8 mouse cellular contexts compared by ENCODE assay signal in the genomic region with DNA sequence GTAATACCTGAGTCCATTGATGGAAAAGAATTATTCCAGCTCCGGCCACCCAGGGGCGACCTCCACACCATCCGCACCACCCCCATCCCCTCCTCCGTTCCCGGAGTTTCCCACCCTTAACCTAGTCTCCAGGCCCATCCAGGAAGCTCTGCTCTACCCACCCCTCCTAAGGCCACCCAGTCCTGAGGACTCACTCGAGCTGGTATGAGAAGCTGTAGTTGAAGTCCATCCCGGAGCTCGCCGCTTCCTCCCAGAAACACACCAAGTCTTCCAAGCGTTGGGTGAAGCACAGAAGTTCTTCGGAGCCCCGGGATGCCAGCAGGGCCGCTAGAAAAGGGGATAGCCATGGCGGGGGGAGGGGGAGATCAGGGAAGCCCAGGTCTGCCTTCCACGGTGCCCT. TPM values are rescaled to one million over a fixed set of nuclear protein-coding genes. Genes with fewer than 3 reads are reported as not detected.
A peak's percentile ranks its signal among the peaks of the same experiment; 100 is the strongest.
DNase-seq lines count a peak whose midpoint lies in the region; ATAC-seq and TF ChIP-seq lines count a peak whose summit lies in the region.

No protein-coding gene starts in this region.

- WGBS in liver, adult 2 months: 3% methylated on average over 15 of the region's 15 CpGs
- WGBS in embryonic facial prominence, embryonic 13.5 days: under 1% methylated on average over 15 of the region's 15 CpGs
- WGBS in intestine, embryonic 14.5 days: under 1% methylated on average over 15 of the region's 15 CpGs

- H3K9ac ChIP-seq in liver, adult 2 months (ENCODE audit: low read depth, low read length): peak overlapping the region; percentile 19; the same call in 1 of the 2 replicates
- H3K9ac ChIP-seq in embryonic facial prominence, embryonic 13.5 days: peak overlapping the region; percentile 61
- no peak overlapping the region; the same call in 1 of the 2 replicates for H3K9ac ChIP-seq in intestine, embryonic 14.5 days (ENCODE audit: low read length)

- ATAC-seq in embryonic facial prominence, embryonic 13.5 days (ENCODE audit: insufficient number of reproducible peaks, insufficient read depth, low FRiP score, low TSS enrichment, low read depth): no peak
- no peak for ATAC-seq in intestine, embryonic 14.5 days (replicated peaks; ENCODE audit: low FRiP score, low TSS enrichment, low read depth)
- no peak for ATAC-seq in monocyte, adult 5-6 weeks (replicated peaks; ENCODE audit: insufficient number of reproducible peaks, low FRiP score, low TSS enrichment, poor library complexity, severe bottlenecking)

- H3K27me3 ChIP-seq in liver, adult 2 months (ENCODE audit: control insufficient read depth, insufficient read depth, low read length): peaks cover 6% of the 10 kb centered on the region
- H3K27me3 ChIP-seq in embryonic facial prominence, embryonic 13.5 days: peaks cover 59% of the 10 kb centered on the region
- H3K27me3 ChIP-seq in intestine, embryonic 14.5 days (replicated peaks; ENCODE audit: control insufficient read depth, insufficient read depth, low read length): peaks cover 43% of the 10 kb centered on the region
- no peaks in the 10 kb centered on the region for H3K27me3 ChIP-seq in myocyte (ENCODE audit: control insufficient read depth, insufficient read depth, insufficient read length)

- no peaks in the 10 kb centered on the region for H3K9me3 ChIP-seq in embryonic facial prominence, embryonic 13.5 days
- H3K9me3 ChIP-seq in intestine, embryonic 14.5 days (ENCODE audit: control insufficient read depth, low read length): no peaks in the 10 kb centered on the region

- no peak for TF ChIP-seq CTCF in liver, adult 2 months (IDR thresholded peaks at IDR 0.05; ENCODE audit: low read depth, low read length)

- no peak for DNase-seq in liver, adult 2 months (ENCODE audit: extremely low read depth, low read depth, low spot score)
- no peak for DNase-seq in liver
- peak; percentile 56 for DNase-seq in intestine, embryonic 14.5 days (ENCODE audit: low spot score)
- DNase-seq in right cerebral cortex, postnatal 25 days: no peak
- DNase-seq in cerebellum, adult 8-10 months: no peak

- TF ChIP-seq POLR2A in liver, adult 2 months (IDR thresholded peaks at IDR 0.05; ENCODE audit: extremely low read depth, insufficient read depth, low read length): no peak
- TF ChIP-seq POLR2A in myocyte (IDR thresholded peaks at IDR 0.05; ENCODE audit: insufficient read length, low read depth): no peak

- no peaks in the 10 kb centered on the region for H3K36me3 ChIP-seq in liver, adult 2 months (ENCODE audit: control insufficient read depth, insufficient read depth, low read length)
- peaks cover 7% of the 10 kb centered on the region; the same call in 1 of the 2 replicates for H3K36me3 ChIP-seq in embryonic facial prominence, embryonic 13.5 days
- no peaks in the 10 kb centered on the region for H3K36me3 ChIP-seq in intestine, embryonic 14.5 days (ENCODE audit: control insufficient read depth, insufficient read depth, low read length)
- H3K36me3 ChIP-seq in myocyte (ENCODE audit: control insufficient read depth, insufficient read depth): no peaks in the 10 kb centered on the region

- H3K4me1 ChIP-seq in liver, adult 2 months (ENCODE audit: control insufficient read depth, insufficient read depth, low read length): no peaks in the 10 kb centered on the region
- peaks cover 33% of the 10 kb centered on the region for H3K4me1 ChIP-seq in embryonic facial prominence, embryonic 13.5 days
- peaks cover 15% of the 10 kb centered on the region; the same call in 1 of the 2 replicates for H3K4me1 ChIP-seq in intestine, embryonic 14.5 days (replicated peaks; ENCODE audit: control insufficient read depth, insufficient read depth, low read length)

- peak overlapping the region; percentile 84 for H3K4me2 ChIP-seq in embryonic facial prominence, embryonic 13.5 days
- H3K4me2 ChIP-seq in intestine, embryonic 14.5 days (ENCODE audit: low read length): peak overlapping the region; percentile 88
- peak overlapping the region; percentile 97 for H3K4me2 ChIP-seq in myocyte (ENCODE audit: low read depth)

- H3K79me2 ChIP-seq in liver, adult 2 months (ENCODE audit: control insufficient read depth, insufficient read depth, low read length): no peaks in the 10 kb centered on the region
- no peaks in the 10 kb centered on the region for H3K79me2 ChIP-seq in myocyte (ENCODE audit: control insufficient read depth, insufficient read depth)

- H3K27ac ChIP-seq in liver, adult 2 months (replicated peaks; ENCODE audit: insufficient read depth, low read depth, low read length): no peak overlapping the region
- H3K27ac ChIP-seq in embryonic facial prominence, embryonic 13.5 days: no peak overlapping the region
- no peak overlapping the region for H3K27ac ChIP-seq in intestine, embryonic 14.5 days (ENCODE audit: low read depth)

- no peak overlapping the region for H3ac ChIP-seq in myocyte (ENCODE audit: control insufficient read depth, insufficient read length)

- peak overlapping the region; percentile 56 for H3K4me3 ChIP-seq in liver, adult 2 months (ENCODE audit: insufficient read depth, low read depth, low read length)
- H3K4me3 ChIP-seq in embryonic facial prominence, embryonic 13.5 days: peak overlapping the region; percentile 49
- peak overlapping the region; percentile 42 for H3K4me3 ChIP-seq in intestine, embryonic 14.5 days (ENCODE audit: low read depth, low read length)
- peak overlapping the region; percentile 40 for H3K4me3 ChIP-seq in myocyte

TF ChIP-seq in myocyte, 11 proteins besides CTCF, POLR2A, EP300 and RAD21:
- no peak for TF ChIP-seq CEBPB (IDR thresholded peaks at IDR 0.05; ENCODE audit: insufficient read depth, poor library complexity, severe bottlenecking)
- TF ChIP-seq MYOD1 (IDR thresholded peaks at IDR 0.05; ENCODE audit: control insufficient read depth in 1 of 3, insufficient read length in 2 of 3, low read depth in 2 of 3): no peak
- TF ChIP-seq POLR2AphosphoS2 (IDR thresholded peaks at IDR 0.05; ENCODE audit: insufficient read length, low read depth): no peak
- no peak for TF ChIP-seq REST (IDR thresholded peaks at IDR 0.05; ENCODE audit: insufficient read depth, insufficient read length)
- TF ChIP-seq MYOG (IDR thresholded peaks at IDR 0.05; ENCODE audit: control insufficient read depth in 1 of 3, insufficient read depth in 1 of 3, insufficient read length in 2 of 3, low read depth in 2 of 3): no peak

RNA-seq across cellular contexts. Expression of gene Epor, which starts 1.3 kb away (rescaled TPM):
- 0.74 and 1.8 TPM in 2 replicates for total RNA-seq in liver, adult 2 months (2014; rRNA removed)
- 4.8 and 5.0 TPM in 2 replicates for polyA plus RNA-seq in liver, adult 2 months (2012; rRNA removed)
- 8.5 and 9.3 TPM in 2 replicates for polyA plus RNA-seq in embryonic facial prominence, embryonic 13.5 days (2015; fragmentation: Nextera tagmentation; extraction: Ambion mirVana)
- 4.1 and 4.2 TPM in 2 replicates for polyA plus RNA-seq in intestine, embryonic 14.5 days (2014; fragmentation: Nextera tagmentation; extraction: Ambion mirVana)
- polyA plus RNA-seq in myocyte (2012; fragmentation: generic; extraction: Trizol): 3.2 TPM
- not detected in 3 replicates for total RNA-seq in monocyte, adult 5-6 weeks (2017)

RNA-seq across cellular contexts. Expression of gene Swsap1, which starts 6.5 kb away (rescaled TPM):
- 4.1 and 5.3 TPM in 2 replicates for total RNA-seq in liver, adult 2 months (2014; rRNA removed)
- 4.7 and 5.2 TPM in 2 replicates for polyA plus RNA-seq in liver, adult 2 months (2012; rRNA removed)
- 5.2 and 7.3 TPM in 2 replicates for polyA plus RNA-seq in embryonic facial prominence, embryonic 13.5 days (2015; fragmentation: Nextera tagmentation; extraction: Ambion mirVana)
- 11.7 and 12.8 TPM in 2 replicates for polyA plus RNA-seq in intestine, embryonic 14.5 days (2014; fragmentation: Nextera tagmentation; extraction: Ambion mirVana)
- polyA plus RNA-seq in myocyte (2012; fragmentation: generic; extraction: Trizol): 8.9 TPM
- 2.2 to 5.5 TPM (median 2.5 TPM) in 3 replicates for total RNA-seq in monocyte, adult 5-6 weeks (2017)

RNA-seq across cellular contexts. Expression of gene Plppr2, which starts 25.2 kb away (rescaled TPM):
- total RNA-seq in liver, adult 2 months (2014; rRNA removed): 0.67 and 0.74 TPM in 2 replicates
- polyA plus RNA-seq in liver, adult 2 months (2012; rRNA removed): 9.4 and 14.6 TPM in 2 replicates
- polyA plus RNA-seq in embryonic facial prominence, embryonic 13.5 days (2015; fragmentation: Nextera tagmentation; extraction: Ambion mirVana): 12.7 and 14.5 TPM in 2 replicates
- polyA plus RNA-seq in intestine, embryonic 14.5 days (2014; fragmentation: Nextera tagmentation; extraction: Ambion mirVana): 8.2 and 8.7 TPM in 2 replicates
- 21.5 TPM for polyA plus RNA-seq in myocyte (2012; fragmentation: generic; extraction: Trizol)
- 0.58 TPM in 1 of 3 replicates, not detected in the others for total RNA-seq in monocyte, adult 5-6 weeks (2017)

RNA-seq across cellular contexts. Expression of gene Rgl3, which starts 27.2 kb away (rescaled TPM):
- total RNA-seq in liver, adult 2 months (2014; rRNA removed): 5.0 and 5.9 TPM in 2 replicates
- 41.8 and 44.2 TPM in 2 replicates for polyA plus RNA-seq in liver, adult 2 months (2012; rRNA removed)
- polyA plus RNA-seq in embryonic facial prominence, embryonic 13.5 days (2015; fragmentation: Nextera tagmentation; extraction: Ambion mirVana): 0.59 and 0.94 TPM in 2 replicates
- 1.1 and 1.4 TPM in 2 replicates for polyA plus RNA-seq in intestine, embryonic 14.5 days (2014; fragmentation: Nextera tagmentation; extraction: Ambion mirVana)
- 11.2 TPM for polyA plus RNA-seq in myocyte (2012; fragmentation: generic; extraction: Trizol)
- 0.29 TPM in 1 of 3 replicates, not detected in the others for total RNA-seq in monocyte, adult 5-6 weeks (2017)

RNA-seq across cellular contexts. Expression of gene Tmem205, which starts 34.7 kb away (rescaled TPM):
- 841 and 970 TPM in 2 replicates for total RNA-seq in liver, adult 2 months (2014; rRNA removed)
- 1,676 and 1,979 TPM in 2 replicates for polyA plus RNA-seq in liver, adult 2 months (2012; rRNA removed)
- polyA plus RNA-seq in embryonic facial prominence, embryonic 13.5 days (2015; fragmentation: Nextera tagmentation; extraction: Ambion mirVana): 44.5 and 46.7 TPM in 2 replicates
- 57.1 and 59.6 TPM in 2 replicates for polyA plus RNA-seq in intestine, embryonic 14.5 days (2014; fragmentation: Nextera tagmentation; extraction: Ambion mirVana)
- 55.1 TPM for polyA plus RNA-seq in myocyte (2012; fragmentation: generic; extraction: Trizol)
- 1.1 to 5.0 TPM (median 4.0 TPM) in 3 replicates for total RNA-seq in monocyte, adult 5-6 weeks (2017)
